Mouse (Mus musculus) forebrain, postnatal 0 days (tissue): ENCODE data around the gene Rrnad1. TPM values are rescaled to one million over a fixed set of nuclear protein-coding genes. Genes with fewer than 3 reads are reported as not detected.
A peak's percentile ranks its signal among the peaks of the same experiment; 100 is the strongest.

ENCODE experiments used
- ATAC-seq: fragments of 200-750 bp; cut with Nextera tagmentation; 2 replicates; pipeline ENCODE4 v1.8.0; 2017; ENCODE audit warnings: mild to moderate bottlenecking, moderate library complexity
- DNase-seq: peaks from one replicate; pipeline ENCODE4 v3.0.0-alpha.2; 2015
- H3K27ac ChIP-seq: fragments of 300-500 bp; sonication (generic); 2 replicates; pipeline ENCODE4 v1.5.1; 2014; ENCODE audit warnings: low read depth, mild to moderate bottlenecking, antibody characterized with exemption, low read length, moderate library complexity, mixed read lengths
- H3K27me3 ChIP-seq: fragments of 300-500 bp; sonication (generic); 2 replicates; pipeline ENCODE4 v1.6.1; 2014; ENCODE audit warnings: mild to moderate bottlenecking, low read length, mixed read lengths; ENCODE audit not compliant: insufficient read depth
- H3K36me3 ChIP-seq: fragments of 300-500 bp; sonication (generic); 2 replicates; pipeline ENCODE4 v1.6.1; 2014; ENCODE audit warnings: mild to moderate bottlenecking, moderate library complexity; ENCODE audit not compliant: insufficient read depth
- H3K4me1 ChIP-seq: fragments of 300-500 bp; sonication (generic); 2 replicates; pipeline ENCODE4 v1.6.1; 2014; ENCODE audit warnings: antibody characterized with exemption; ENCODE audit not compliant: insufficient read depth
- H3K4me2 ChIP-seq: fragments of 300-500 bp; sonication (generic); 2 replicates; pipeline ENCODE4 v1.6.1; 2014; ENCODE audit warnings: low read depth, mild to moderate bottlenecking, moderate library complexity
- H3K4me3 ChIP-seq: fragments of 300-500 bp; sonication (generic); 2 replicates; pipeline ENCODE4 v1.5.1; 2014; ENCODE audit warnings: low read depth, low read length, mixed read lengths
- H3K9ac ChIP-seq: fragments of 300-500 bp; sonication (generic); 2 replicates; pipeline ENCODE4 v1.6.1; 2014; ENCODE audit warnings: mild to moderate bottlenecking
- H3K9me3 ChIP-seq: fragments of 300-500 bp; sonication (generic); 2 replicates; pipeline ENCODE4 v1.6.1; 2016; ENCODE audit warnings: low read length
- CTCF ChIP-seq: sonication (generic); IDR thresholded peaks from 2 replicates; pipeline ENCODE4 v1.5.1; 2016; ENCODE audit warnings: antibody characterized with exemption, control low read depth, low read depth
- WGBS: fragments of 180-500 bp; shearing (Covaris S2); extraction: QIAGEN DNeasy Blood & Tissue Kit; methylation state at CpG from one replicate; pipeline ENCODE4 v1.1.7; 2014; 5-methylcytosine and 5-hydroxymethylcytosine counted together
- polyA plus RNA-seq: library from polyadenylated mRNA; unstranded; fragments of >200 nt; fragmentation: Nextera tagmentation; extraction: Ambion mirVana; gene quantifications from 2 replicates; pipeline ENCODE4 v1.2.1, GENCODE M21; 2015
- total RNA-seq: library from RNA; depleted of rRNA; stranded (reverse); fragments of >200 nt; gene quantifications from 2 replicates; pipeline ENCODE4 v1.2.3, GENCODE M21; 2014

The Rrnad1 gene
- total and polyA plus RNA-seq, 2 experiments from 2014 or later = 15.6 to 31.8 TPM

GRCm38 (mm10) chr3:87972203-87972664 is 41.7 kb upstream of the Rrnad1 start:
- no peaks in the 10 kb centered on the region for H3K36me3 ChIP-seq
- TF ChIP-seq CTCF = no peak
- no peaks in the 10 kb centered on the region for H3K9me3 ChIP-seq
- 0 out of 2 replicates have a peak, but pooled peaks cover 5% of the 10 kb centered on the region for H3K4me1 ChIP-seq
- peak; percentile 18; the same call in 1 of the 2 replicates for ATAC-seq
- no peak overlapping the region for H3K27ac ChIP-seq
- 11% methylated on average over 8 of the region's 8 CpGs for WGBS
- H3K27me3 ChIP-seq = 0 out of 2 replicates have a peak, but pooled peaks cover 5% of the 10 kb centered on the region
- H3K4me2 ChIP-seq = peak overlapping the region; percentile 91
- no peak for DNase-seq
- peak overlapping the region; percentile 47; the same call in 1 of the 2 replicates for H3K9ac ChIP-seq
- peak overlapping the region; percentile 51 for H3K4me3 ChIP-seq

GRCm38 (mm10) chr3:87971489-87972202 is 41.1 kb upstream of the Rrnad1 start:
- ATAC-seq = peak; percentile 21; the same call in 1 of the 2 replicates
- Histone ChIP-seq H3K4me3 (peak overlapping the region; percentile 51), H3K4me2 (peak overlapping the region; percentile 91), H3K36me3 (no peaks in the 10 kb centered on the region), H3K27me3 (0 out of 2 replicates have a peak, but pooled peaks cover 5% of the 10 kb centered on the region), H3K9ac (peak overlapping the region; percentile 47), H3K27ac (no peak overlapping the region), H3K4me1 (0 out of 2 replicates have a peak, but pooled peaks cover 5% of the 10 kb centered on the region), H3K9me3 (no peaks in the 10 kb centered on the region)
- no peak for DNase-seq
- no peak for TF ChIP-seq CTCF
- WGBS = 1% methylated on average over 59 of the region's 60 CpGs

- 2% methylated on average over 44 of the region's 44 CpGs for WGBS
- Histone ChIP-seq H3K36me3 (no peaks in the 10 kb centered on the region), H3K4me2 (peak within 1 kb of the TSS; percentile 91), H3K4me3 (peak within 1 kb of the TSS; percentile 51), H3K27me3 (0 out of 2 replicates have a peak, but pooled peaks cover 5% of the 10 kb centered on the region), H3K27ac (no peak within 1 kb of the TSS), H3K4me1 (0 out of 2 replicates have a peak, but pooled peaks cover 5% of the 10 kb centered on the region), H3K9ac (peak within 1 kb of the TSS; percentile 47), H3K9me3 (no peaks in the 10 kb centered on the region)
- peak; percentile 76 for DNase-seq
- peak; percentile 72 for ATAC-seq
- TF ChIP-seq CTCF = no peak
These were observed 40.5 kb upstream of the Rrnad1 start, which contains the start of gene Nes for GRCm38 (mm10) chr3:87970939-87971488. Gene Nes, plus strand, starts transcription at chr3:87971078.

- peak overlapping the region; percentile 47; the same call in 1 of the 2 replicates for H3K9ac ChIP-seq
- WGBS = 1% methylated on average over 21 of the region's 21 CpGs
These were observed 39.8 kb upstream of the Rrnad1 start for GRCm38 (mm10) chr3:87970184-87970938.

GRCm38 (mm10) chr3:87960586-87961191 is 30.2 kb upstream of the Rrnad1 start:
- Histone ChIP-seq H3K9ac (peak overlapping the region; percentile 62), H3K36me3 (no peaks in the 10 kb centered on the region), H3K4me3 (peak overlapping the region; percentile 46), H3K27ac (peak overlapping the region; percentile 86), H3K4me1 (peaks cover 7% of the 10 kb centered on the region; the same call in 1 of the 2 replicates), H3K4me2 (peak overlapping the region; percentile 78), H3K27me3 (no peaks in the 10 kb centered on the region), H3K9me3 (no peaks in the 10 kb centered on the region)
- ATAC-seq (peak; percentile 100), DNase-seq (peak; percentile 95)
- peak; percentile 94 for TF ChIP-seq CTCF
- 3% methylated on average over 27 of the region's 27 CpGs for WGBS

More at GRCm38 (mm10) chr3:87970184-87970938, 39.8 kb upstream of the Rrnad1 start:
- H3K4me3 ChIP-seq = peak overlapping the region; percentile 51
- peak overlapping the region; percentile 91 for H3K4me2 ChIP-seq
- TF ChIP-seq CTCF = peak; percentile 81
- no peaks in the 10 kb centered on the region for H3K36me3 ChIP-seq
- no peak overlapping the region for H3K27ac ChIP-seq
- H3K4me1 ChIP-seq = 0 out of 2 replicates have a peak, but pooled peaks cover 5% of the 10 kb centered on the region
- DNase-seq (peak; percentile 86), ATAC-seq (no peak)
- H3K9me3 ChIP-seq = no peaks in the 10 kb centered on the region
- 0 out of 2 replicates have a peak, but pooled peaks cover 5% of the 10 kb centered on the region for H3K27me3 ChIP-seq

GRCm38 (mm10) chr3:87960191-87960585 is 29.7 kb upstream of the Rrnad1 start:
- H3K9me3 ChIP-seq = no peaks in the 10 kb centered on the region
- peak; percentile 58 for DNase-seq
- no peaks in the 10 kb centered on the region for H3K27me3 ChIP-seq
- no peak for ATAC-seq
- H3K4me1 ChIP-seq = peaks cover 7% of the 10 kb centered on the region; the same call in 1 of the 2 replicates
- H3K27ac ChIP-seq = peak overlapping the region; percentile 86
- no peaks in the 10 kb centered on the region for H3K36me3 ChIP-seq
- peak overlapping the region; percentile 62 for H3K9ac ChIP-seq
- TF ChIP-seq CTCF = no peak
- peak overlapping the region; percentile 46 for H3K4me3 ChIP-seq
- WGBS = 5% methylated on average over 10 of the region's 10 CpGs
- peak overlapping the region; percentile 78 for H3K4me2 ChIP-seq
